ENCODE assay signal across 8 mouse cellular contexts in genomic region chr10:62590200-62590599, GRCm38 (mm10). TPM values are rescaled to one million over a fixed set of nuclear protein-coding genes. Genes with fewer than 3 reads are reported as not detected.
DNase-seq lines count a peak whose midpoint lies in the region; ATAC-seq and TF ChIP-seq lines count a peak whose summit lies in the region.

No protein-coding gene starts in this region.

- peak overlapping the region; percentile 40; the same call in 1 of the 2 replicates for H3K27ac ChIP-seq in gastrocnemius, adult 2 months
- no peak overlapping the region for H3K27ac ChIP-seq in intestine, embryonic 16.5 days (ENCODE audit: low read length)
- no peak overlapping the region for H3K27ac ChIP-seq in midbrain, embryonic 13.5 days

- intact Hi-C loops in gastrocnemius, adult 2 months (cut with DNase I), result no loop called here
- intact Hi-C loops in left cerebral cortex, postnatal 25 days (cut with DNase I), result no loop called here

- peak; percentile 95 for ATAC-seq in common myeloid progenitor, adult 5-6 weeks (replicated peaks; ENCODE audit: low read depth, poor library complexity, severe bottlenecking)
- ATAC-seq in intestine, embryonic 16.5 days, result peak; percentile 65; the same call in 1 of the 2 replicates
- peak; percentile 89 for ATAC-seq in midbrain, embryonic 13.5 days

- no peaks in the 10 kb centered on the region for H3K4me1 ChIP-seq in intestine, embryonic 16.5 days (ENCODE audit: control insufficient read depth, insufficient read depth, low read length)
- no peaks in the 10 kb centered on the region for H3K4me1 ChIP-seq in midbrain, embryonic 13.5 days (replicated peaks)

- no peak overlapping the region for H3K4me2 ChIP-seq in intestine, embryonic 16.5 days (ENCODE audit: low read depth, low read length)
- no peak overlapping the region for H3K4me2 ChIP-seq in midbrain, embryonic 13.5 days (replicated peaks)

- peak; percentile 97; the same call in 1 of the 2 replicates for TF ChIP-seq CTCF in gastrocnemius, adult 2 months (IDR thresholded peaks at IDR 0.05)

- WGBS in intestine, embryonic 16.5 days, result 31% methylated on average over 6 of the region's 6 CpGs
- 36% methylated on average over 6 of the region's 6 CpGs for WGBS in midbrain, embryonic 13.5 days

- H3K36me3 ChIP-seq in intestine, embryonic 16.5 days (ENCODE audit: control insufficient read depth, insufficient read depth, low read length), result peaks cover 11% of the 10 kb centered on the region; the same call in 1 of the 2 replicates
- H3K36me3 ChIP-seq in midbrain, embryonic 13.5 days, result peaks cover 93% of the 10 kb centered on the region

- no peaks in the 10 kb centered on the region for H3K9me3 ChIP-seq in intestine, embryonic 16.5 days (ENCODE audit: control insufficient read depth, low read length)
- H3K9me3 ChIP-seq in midbrain, embryonic 13.5 days, result no peaks in the 10 kb centered on the region

- no peak overlapping the region for H3K9ac ChIP-seq in intestine, embryonic 16.5 days (ENCODE audit: low read depth, low read length)
- H3K9ac ChIP-seq in midbrain, embryonic 13.5 days (replicated peaks), result no peak overlapping the region

- peak; percentile 61 to 71 for DNase-seq in urinary bladder, adult 18-20 months (ENCODE audit: low spot score in 2 of 2)
- DNase-seq in urinary bladder, adult 2 months (ENCODE audit: low spot score), result no peak
- DNase-seq in gastrocnemius, adult 2 months, result peak; percentile 80
- peak; percentile 90 to 96 for DNase-seq in left cerebral cortex, postnatal 25 days (ENCODE audit: low spot score in 2 of 2)
- DNase-seq in spleen, adult 12 weeks (ENCODE audit: low spot score), result peak; percentile 75

- no peaks in the 10 kb centered on the region for H3K27me3 ChIP-seq in intestine, embryonic 16.5 days (replicated peaks; ENCODE audit: control insufficient read depth, insufficient read depth, low read length)
- no peaks in the 10 kb centered on the region for H3K27me3 ChIP-seq in midbrain, embryonic 13.5 days

- peak overlapping the region; percentile 32 for H3K4me3 ChIP-seq in gastrocnemius, adult 2 months
- no peak overlapping the region for H3K4me3 ChIP-seq in intestine, embryonic 16.5 days (ENCODE audit: low read length)
- H3K4me3 ChIP-seq in midbrain, embryonic 13.5 days (replicated peaks), result no peak overlapping the region

RNA-seq across cellular contexts. Expression of gene Ddx21, which starts 11.9 kb away (rescaled TPM):
- polyA plus RNA-seq in urinary bladder, adult 2 months (2012; rRNA removed), result 33.3 and 37.3 TPM in 2 replicates
- 280 and 283 TPM in 2 replicates for total RNA-seq in common myeloid progenitor, adult 5-6 weeks (2017)
- total RNA-seq in gastrocnemius, adult 2 months (2021), result 10 to 100 TPM; 31.3 to 34.7 TPM
- polyA plus RNA-seq in intestine, embryonic 16.5 days (2015; fragmentation: Nextera tagmentation; extraction: Ambion mirVana), result 15.5 and 17.0 TPM in 2 replicates
- total RNA-seq in left cerebral cortex, postnatal 25 days (2021), result 10 to 100 TPM; 21.7 to 22.2 TPM
- 18.2 and 20.0 TPM in 2 replicates for polyA plus RNA-seq in midbrain, embryonic 13.5 days (2015; fragmentation: Nextera tagmentation; extraction: Ambion mirVana)

RNA-seq across cellular contexts. Expression of gene Kif1bp, which starts 11.9 kb away (rescaled TPM):
- polyA plus RNA-seq in urinary bladder, adult 2 months (2012; rRNA removed), result 31.4 and 34.4 TPM in 2 replicates
- 13.7 and 19.9 TPM in 2 replicates for total RNA-seq in common myeloid progenitor, adult 5-6 weeks (2017)
- total RNA-seq in gastrocnemius, adult 2 months (2021), result 10 to 100 TPM; 29.4 to 30.5 TPM
- polyA plus RNA-seq in intestine, embryonic 16.5 days (2015; fragmentation: Nextera tagmentation; extraction: Ambion mirVana), result 23.0 and 27.3 TPM in 2 replicates
- 100 to 1,000 TPM; 169 to 181 TPM for total RNA-seq in left cerebral cortex, postnatal 25 days (2021)
- 62.1 and 69.1 TPM in 2 replicates for polyA plus RNA-seq in midbrain, embryonic 13.5 days (2015; fragmentation: Nextera tagmentation; extraction: Ambion mirVana)
